Mouse (Mus musculus): ENCODE measurements at regions not wholly inside any gene's neighbourhood (a gene's known extent, or its start where the extent isn't known, plus 50 kb on each side); places are given as distances from the start of the nearest gene placed in this dataset.
"Not testable (repeated sequence)": the region's sequence is repeated elsewhere in the genome, so short reads cannot be mapped to it uniquely, and the experiment has no call there.

GRCm38 (mm10) chr4:89621260-89621659 lies 58.0 kb upstream of the Dmrta1 start:
- no peak for DNase-seq (ENCODE audit: low spot score in 2 of 2)

- DNase-seq (ENCODE audit: low spot score in 2 of 2): no peak
These were observed 74.5 kb upstream of the Dmrta1 start for GRCm38 (mm10) chr4:89604721-89605120.

- DNase-seq (ENCODE audit: low spot score in 2 of 2): peak; percentile 13 to 26
These were observed 103.7 kb upstream of the Dmrta1 start for GRCm38 (mm10) chr4:89575529-89575928.

- no peak for DNase-seq (ENCODE audit: low spot score in 2 of 2)
These were observed 124.3 kb upstream of the Dmrta1 start for GRCm38 (mm10) chr4:89554711-89555466.

GRCm38 (mm10) chr4:89552556-89552955 lies 126.7 kb upstream of the Dmrta1 start:
- no peak for DNase-seq (ENCODE audit: low spot score in 2 of 2)

GRCm38 (mm10) chr4:89550515-89550914 lies 128.7 kb upstream of the Dmrta1 start:
- no peak for DNase-seq (ENCODE audit: low spot score in 2 of 2)

- DNase-seq (ENCODE audit: low spot score in 2 of 2): peak in 1 of 2 experiments; percentile 9
These were observed 146.8 kb upstream of the Dmrta1 start for GRCm38 (mm10) chr4:89532462-89532861.

- DNase-seq (ENCODE audit: low spot score in 2 of 2): no peak
These were observed 149.0 kb upstream of the Dmrta1 start for GRCm38 (mm10) chr4:89530050-89530911.

GRCm38 (mm10) chr4:89527966-89528365 lies 151.3 kb upstream of the Dmrta1 start:
- DNase-seq (ENCODE audit: low spot score in 2 of 2): no peak

- DNase-seq (ENCODE audit: low spot score in 2 of 2): no peak
These were observed 151.9 kb upstream of the Dmrta1 start for GRCm38 (mm10) chr4:89527326-89527725.

- not testable (repeated sequence) for DNase-seq (ENCODE audit: low spot score in 2 of 2)
These were observed 153.7 kb upstream of the Dmrta1 start for GRCm38 (mm10) chr4:89525525-89525924.

- peak; percentile 39 to 49 for DNase-seq (ENCODE audit: low spot score in 2 of 2)
These were observed 154.7 kb upstream of the Dmrta1 start for GRCm38 (mm10) chr4:89524260-89525200.

- peak in 1 of 2 experiments; percentile 5 for DNase-seq (ENCODE audit: low spot score in 2 of 2)
These were observed 155.6 kb upstream of the Dmrta1 start for GRCm38 (mm10) chr4:89523423-89524259.

GRCm38 (mm10) chr4:89518027-89518426 lies 161.2 kb upstream of the Dmrta1 start:
- no peak for DNase-seq (ENCODE audit: low spot score in 2 of 2)

GRCm38 (mm10) chr4:89515823-89516411 lies 163.3 kb upstream of the Dmrta1 start:
- no peak for DNase-seq (ENCODE audit: low spot score in 2 of 2)

GRCm38 (mm10) chr4:89514981-89515380 lies 164.3 kb upstream of the Dmrta1 start:
- DNase-seq (ENCODE audit: low spot score in 2 of 2): no peak

GRCm38 (mm10) chr4:89510593-89510992 lies 168.6 kb upstream of the Dmrta1 start:
- no peak for DNase-seq (ENCODE audit: low spot score in 2 of 2)

- no peak for DNase-seq (ENCODE audit: low spot score in 2 of 2)
These were observed 169.4 kb upstream of the Dmrta1 start for GRCm38 (mm10) chr4:89509655-89510391.

- no peak for DNase-seq (ENCODE audit: low spot score in 2 of 2)
These were observed 171.0 kb upstream of the Dmrta1 start for GRCm38 (mm10) chr4:89508103-89508763.

All from urinary bladder, postnatal 36 days (tissue).